Mouse (Mus musculus) gastrocnemius, postnatal 36 days (tissue): Measurements from ENCODE around the gene Rapgef1. TPM values are rescaled to one million over a fixed set of nuclear protein-coding genes. Genes with fewer than 3 reads are reported as not detected.
"Not testable (repeated sequence)": the region's sequence is repeated elsewhere in the genome, so short reads cannot be mapped to it uniquely, and the experiment has no call there.

Experiments used
- DNase-seq, 2 experiments: peaks; one replicate each; pipeline ENCODE4 v3.0.0; 2022
- intact Hi-C: fragments of 180-260 bp; cut with DNase I; formaldehyde crosslinking; loops from one replicate; pipeline ENCODE4 v1.15.1; 2025
- total RNA-seq, 2 experiments: library from RNA; stranded (reverse); gene quantifications; 2 replicates each; pipeline ENCODE4 v1.2.3; 2021

Rapgef1 gene
- total RNA-seq, 2 experiments from 2014 or later = 102 to 117 TPM

GRCm38 (mm10) chr2:29696207-29696800 lies 76.8 kb downstream of the Rapgef1 start:
- intact Hi-C loops = no loop called here
- no peak for DNase-seq

- intact Hi-C loops = no loop called here
- DNase-seq = no peak
Observed at GRCm38 (mm10) chr2:29698421-29699290, 79.1 kb downstream of the Rapgef1 start.

GRCm38 (mm10) chr2:29700898-29701297 lies 81.4 kb downstream of the Rapgef1 start:
- DNase-seq = no peak
- intact Hi-C loops = no loop called here

DNA sequence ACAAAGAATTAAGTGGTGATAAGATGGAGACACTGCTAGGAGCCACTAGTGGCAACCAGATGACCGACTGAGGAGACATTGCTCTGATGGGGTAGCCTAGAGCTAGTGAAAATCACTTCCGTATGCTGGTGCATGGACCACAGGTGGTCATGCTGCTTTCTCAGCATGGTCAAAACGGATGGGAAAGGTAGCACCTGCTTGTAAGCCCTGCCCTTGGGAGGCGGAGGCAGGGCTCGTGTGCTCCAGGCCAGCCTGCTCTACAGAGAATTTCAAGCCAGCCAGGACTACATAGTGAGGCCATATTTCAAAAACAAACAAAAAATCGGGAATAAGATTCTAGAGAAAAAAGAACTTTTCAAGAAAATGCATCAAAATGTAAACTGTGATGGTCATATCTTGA lies 81.9 kb downstream of the Rapgef1 start:
- intact Hi-C loops = no loop called here
- no peak for DNase-seq

GRCm38 (mm10) chr2:29702189-29702588 lies 82.7 kb downstream of the Rapgef1 start:
- no peak for DNase-seq
- intact Hi-C loops = no loop called here

DNA sequence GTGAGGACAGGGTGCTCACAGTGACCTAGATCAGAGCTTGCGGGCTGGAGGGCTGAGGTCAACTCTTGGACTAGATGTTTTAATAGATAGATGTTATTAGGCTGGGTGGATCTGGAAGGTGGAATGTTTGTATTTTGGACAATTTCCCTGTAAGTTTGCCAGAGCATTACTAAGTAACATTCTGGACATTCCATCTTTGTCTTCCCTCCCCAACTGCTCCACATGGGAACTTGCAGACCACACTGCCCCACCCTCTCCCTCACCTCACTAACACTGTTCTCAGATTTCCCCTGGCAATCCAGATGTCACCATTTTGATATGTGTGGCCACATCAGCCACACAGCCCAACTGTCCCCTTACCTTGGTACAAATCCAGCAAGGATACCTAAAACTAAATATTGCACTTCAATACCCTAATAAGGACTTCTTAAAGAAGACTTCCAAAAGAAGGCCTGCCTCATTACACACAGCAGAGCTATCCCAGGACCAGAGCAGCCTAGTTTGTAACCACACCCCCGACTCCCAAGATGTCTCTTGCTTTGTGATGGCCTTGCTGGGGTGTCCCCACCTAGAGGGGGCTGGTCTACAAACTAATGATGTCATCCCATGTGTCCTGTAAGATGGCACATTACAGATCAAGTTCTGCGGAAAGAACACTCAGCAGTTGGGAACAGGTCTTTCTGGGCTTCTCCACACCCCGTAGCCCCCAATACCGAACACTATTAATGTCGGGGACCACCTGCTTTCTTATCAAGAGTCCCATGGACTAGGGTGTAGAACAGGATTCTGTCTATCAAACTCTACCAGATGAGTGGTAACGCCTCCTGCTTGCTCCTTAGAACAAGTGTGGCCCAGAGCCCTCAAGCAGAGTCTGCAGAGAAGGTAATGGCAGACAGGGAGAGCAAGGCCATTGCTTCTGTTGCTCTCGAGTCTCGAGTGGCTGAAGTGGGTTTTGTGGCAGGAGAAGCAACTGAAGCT lies 83.9 kb downstream of the Rapgef1 start:
- no peak for DNase-seq
- intact Hi-C loops = no loop called here

- peak; percentile 39 to 43 for DNase-seq
- intact Hi-C loops = no loop called here
Observed at GRCm38 (mm10) chr2:29705493-29705892, 86.0 kb downstream of the Rapgef1 start.

GRCm38 (mm10) chr2:29706726-29707620 lies 87.5 kb downstream of the Rapgef1 start:
- DNase-seq = no peak
- intact Hi-C loops = no loop called here

- DNase-seq = no peak
Observed at GRCm38 (mm10) chr2:29707731-29708130, 88.2 kb downstream of the Rapgef1 start.

GRCm38 (mm10) chr2:29708209-29708608 lies 88.7 kb downstream of the Rapgef1 start:
- DNase-seq, intact Hi-C loops: not testable (repeated sequence)

More at GRCm38 (mm10) chr2:29707731-29708130, 88.2 kb downstream of the Rapgef1 start:
- intact Hi-C loops = no loop called here

- intact Hi-C loops = no loop called here
Observed at GRCm38 (mm10) chr2:29711038-29711437, 91.5 kb downstream of the Rapgef1 start.

GRCm38 (mm10) chr2:29711877-29712276 lies 92.4 kb downstream of the Rapgef1 start:
- intact Hi-C loops = no loop called here
- no peak for DNase-seq

More at GRCm38 (mm10) chr2:29711038-29711437, 91.5 kb downstream of the Rapgef1 start:
- no peak for DNase-seq

DNA sequence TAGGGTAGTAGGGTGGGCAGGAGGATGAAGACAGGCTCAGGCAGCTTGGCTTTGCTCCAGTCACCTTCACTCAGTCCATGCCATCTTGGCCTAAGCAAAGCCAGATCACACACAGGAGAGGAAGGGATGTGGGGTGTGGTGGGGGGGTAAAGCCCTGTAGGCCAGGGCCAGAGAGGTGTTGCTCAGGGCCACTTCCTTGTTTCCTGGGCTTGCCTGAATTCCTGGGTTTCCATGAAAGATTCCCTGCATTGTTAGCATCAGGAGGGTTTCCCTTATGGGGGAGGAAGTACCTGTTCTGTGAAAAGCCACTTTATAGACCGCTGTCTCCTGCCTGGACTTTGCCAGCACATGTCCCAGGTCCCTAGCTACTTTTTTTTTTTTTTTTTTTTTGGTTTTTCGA lies 94.0 kb downstream of the Rapgef1 start:
- no peak for DNase-seq
- intact Hi-C loops = no loop called here

DNA sequence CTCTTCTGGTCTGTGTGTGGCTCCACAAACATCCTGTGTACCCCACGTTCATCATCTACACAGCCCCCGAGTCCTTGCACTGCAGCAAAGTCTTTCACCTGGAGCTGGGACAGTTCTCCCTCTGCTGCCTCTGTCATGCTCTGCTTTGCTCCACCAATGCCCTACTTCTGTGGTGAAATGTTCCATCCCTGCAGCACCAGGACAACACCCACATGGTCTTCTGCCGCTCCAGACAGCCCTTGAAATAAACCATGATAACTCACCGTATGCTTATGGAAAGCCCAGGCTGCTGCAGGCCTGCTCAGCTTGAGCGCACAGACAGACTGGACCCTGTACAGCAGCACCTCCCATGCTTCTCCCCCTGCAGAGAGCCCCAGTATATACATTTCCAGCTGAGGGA lies 94.6 kb downstream of the Rapgef1 start:
- intact Hi-C loops = no loop called here
- no peak for DNase-seq

DNA sequence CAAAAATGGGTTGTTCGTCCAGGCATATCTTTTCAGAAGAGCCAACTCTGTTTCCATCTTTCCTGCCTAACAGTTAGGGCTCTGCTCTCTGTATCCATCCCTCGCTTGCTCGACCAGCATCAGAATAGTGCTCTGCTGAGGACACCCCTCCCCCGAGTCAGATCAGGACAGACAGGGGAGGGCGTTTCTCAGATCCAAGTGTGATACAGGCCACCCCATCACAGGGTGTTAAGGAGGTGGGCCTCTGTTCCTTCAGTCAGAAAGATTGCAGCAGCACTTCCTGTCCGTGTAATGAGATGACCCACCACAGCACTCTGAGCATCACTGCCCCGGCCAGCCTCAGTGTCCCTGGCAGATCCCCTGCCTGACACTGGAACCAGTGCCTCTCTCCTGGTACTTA lies 96.6 kb downstream of the Rapgef1 start:
- DNase-seq = no peak
- intact Hi-C loops = no loop called here

GRCm38 (mm10) chr2:29716691-29717090 lies 97.2 kb downstream of the Rapgef1 start:
- intact Hi-C loops = no loop called here
- no peak for DNase-seq

GRCm38 (mm10) chr2:29718581-29718980 lies 99.1 kb downstream of the Rapgef1 start:
- intact Hi-C loops = no loop called here
- no peak for DNase-seq

- intact Hi-C loops = no loop called here
- DNase-seq = no peak
Observed at GRCm38 (mm10) chr2:29723132-29723531, 103.6 kb downstream of the Rapgef1 start.

DNA sequence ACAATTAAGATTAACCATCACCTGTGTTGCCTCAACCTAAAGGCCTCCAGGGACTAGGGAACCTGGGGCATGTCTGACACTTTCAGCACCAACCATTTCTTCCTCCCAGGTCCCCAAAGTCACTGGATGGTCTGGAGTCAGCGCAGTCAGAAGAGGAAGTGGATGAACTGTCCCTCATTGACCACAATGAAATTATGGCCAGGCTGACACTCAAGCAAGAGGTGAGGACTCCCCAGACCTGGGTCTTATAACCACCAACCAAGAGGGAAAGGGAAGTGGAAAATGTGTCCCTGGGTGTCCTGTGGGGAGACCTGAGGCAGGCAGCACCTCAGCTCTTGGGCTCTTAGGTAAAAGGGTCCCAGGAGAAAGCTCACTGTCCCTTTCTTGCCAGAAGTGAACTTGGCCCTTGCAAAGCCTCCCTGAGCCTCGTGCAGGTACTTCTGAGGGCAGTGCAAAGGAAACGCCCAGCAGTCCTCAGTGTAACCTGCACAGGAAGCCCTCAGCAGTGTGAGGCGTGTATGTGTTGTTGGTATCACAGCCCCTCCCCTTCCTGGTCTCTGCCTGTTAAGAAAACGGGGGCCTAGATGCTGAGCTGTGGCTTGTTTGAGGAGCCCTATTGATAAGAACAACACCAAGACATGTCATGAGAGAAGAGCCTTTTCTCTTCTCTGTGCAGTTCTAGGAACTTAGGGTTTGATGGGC lies 105.3 kb downstream of the Rapgef1 start:
- intact Hi-C loops = loop anchor here (5.0 kb wide), 1 partner anchor 53 kb away; no protein-coding TSS in a partner anchor
- DNase-seq = no peak
